Mouse (Mus musculus) spleen, postnatal 10 days (tissue): Measurements from ENCODE around the gene Olfr1457.

Source experiments
- DNase-seq, 2 experiments: peaks; one replicate each; pipeline ENCODE4 v3.0.0; 2021 to 2022; ENCODE audit warnings: low spot score in 2 of 2

Olfr1457 gene

GRCm38 (mm10) chr19:13097791-13098190 is at the start of gene Olfr1457:
Gene Olfr1457 (minus strand): TSS chr19:13097891.
- DNase-seq = no peak

GRCm38 (mm10) chr19:13106675-13107074 is 9.0 kb upstream of the Olfr1457 start, which contains the start of gene Olfr1458:
Gene Olfr1458 (minus strand): TSS chr19:13106775.
- DNase-seq = no peak

GRCm38 (mm10) chr19:13093908-13094307 is 3.8 kb downstream of the Olfr1457 start:
- no peak for DNase-seq

GRCm38 (mm10) chr19:13060310-13060709 is 37.4 kb downstream of the Olfr1457 start, which contains the start of gene Olfr1454:
Gene Olfr1454 (plus strand): TSS chr19:13060610.
- DNase-seq = no peak
